Mouse (Mus musculus): ENCODE results near the gene Gm49403.

GRCm38 (mm10) chr19:8919684-8920072 is 35.9 kb downstream of the Gm49403 start:
- TF ChIP-seq POLR2A (IDR thresholded peaks at IDR 0.05; ENCODE audit: borderline replicate concordance, low read depth, low read length) (no peak), CTCF (IDR thresholded peaks at IDR 0.05; ENCODE audit: low read depth, low read length) (no peak)
